Mouse (Mus musculus) left cerebral cortex, postnatal 25 days (tissue): ENCODE measurements around the gene 2310022A10Rik. TPM values are rescaled to one million over a fixed set of nuclear protein-coding genes. Genes with fewer than 3 reads are reported as not detected.

Source experiments
- total RNA-seq, 2 experiments: library from RNA; stranded (reverse); gene quantifications; 2 replicates each; pipeline ENCODE4 v1.2.3; 2021

Gene 2310022A10Rik
- total RNA-seq, 2 experiments from 2014 or later, result 26.4 to 27.8 TPM

Other genes with a start within 250 kb of the 2310022A10Rik start
- 10 to 100 TPM; 46.7 to 50.4 TPM for gene Ltbp4, start 215.5 kb upstream of the 2310022A10Rik start, total RNA-seq
- 10 to 100 TPM; 21.7 to 31.2 TPM for gene Shkbp1, start 197.2 kb upstream of the 2310022A10Rik start, total RNA-seq
- not detected for gene Gm20479, start 195.8 kb upstream of the 2310022A10Rik start, total RNA-seq
- 100 to 1,000 TPM; 132 to 139 TPM for gene Sptbn4, start 105.5 kb upstream of the 2310022A10Rik start, total RNA-seq
- gene Blvrb, start 105.3 kb upstream of the 2310022A10Rik start, total RNA-seq, result 10 to 100 TPM; 12.0 to 15.9 TPM
- gene Sertad3, start 79.5 kb upstream of the 2310022A10Rik start, total RNA-seq, result 1 to 10 TPM; 2.8 to 4.6 TPM
- 10 to 100 TPM; 16.1 to 16.8 TPM for gene Sertad1, start 66.3 kb upstream of the 2310022A10Rik start, total RNA-seq
- under 1 TPM; 0.32 to 0.62 TPM for gene Prx, start 53.9 kb upstream of the 2310022A10Rik start, total RNA-seq
- under 1 TPM in 1 of 2 experiments, not detected in 1; 0.18 TPM for gene Hipk4, start 30.0 kb upstream of the 2310022A10Rik start, total RNA-seq
- 100 to 1,000 TPM; 877 to 885 TPM for gene Pld3, start within 50 bp of the 2310022A10Rik start, total RNA-seq
- gene Akt2, start 38.3 kb downstream of the 2310022A10Rik start, total RNA-seq, result 100 to 1,000 TPM; 123 to 139 TPM
- gene Ttc9b, start 100.7 kb downstream of the 2310022A10Rik start, total RNA-seq, result 100 to 1,000 TPM; 137 to 140 TPM
- gene Map3k10, start 121.4 kb downstream of the 2310022A10Rik start, total RNA-seq, result 100 to 1,000 TPM; 225 to 229 TPM
- gene Zfp607b, start 136.1 kb downstream of the 2310022A10Rik start, total RNA-seq, result 10 to 100 TPM in 1 of 2 experiments, 1 to 10 TPM in 1; 9.4 to 10.5 TPM
- gene Zfp60, start 178.2 kb downstream of the 2310022A10Rik start, total RNA-seq, result 10 to 100 TPM; 32.7 to 36.0 TPM